Mouse (Mus musculus) urinary bladder, postnatal 0 days (tissue): ENCODE data around the gene H2-Eb2. TPM values are rescaled to one million over a fixed set of nuclear protein-coding genes. Genes with fewer than 3 reads are reported as not detected.

Experiments
- polyA plus RNA-seq: library from polyadenylated mRNA; unstranded; fragments of >200 nt; fragmentation: Nextera tagmentation; extraction: Ambion mirVana; gene quantifications from 2 replicates; pipeline ENCODE4 v1.2.1, GENCODE M21; 2015

The H2-Eb2 gene
- polyA plus RNA-seq = not detected in 2 replicates

DNA sequence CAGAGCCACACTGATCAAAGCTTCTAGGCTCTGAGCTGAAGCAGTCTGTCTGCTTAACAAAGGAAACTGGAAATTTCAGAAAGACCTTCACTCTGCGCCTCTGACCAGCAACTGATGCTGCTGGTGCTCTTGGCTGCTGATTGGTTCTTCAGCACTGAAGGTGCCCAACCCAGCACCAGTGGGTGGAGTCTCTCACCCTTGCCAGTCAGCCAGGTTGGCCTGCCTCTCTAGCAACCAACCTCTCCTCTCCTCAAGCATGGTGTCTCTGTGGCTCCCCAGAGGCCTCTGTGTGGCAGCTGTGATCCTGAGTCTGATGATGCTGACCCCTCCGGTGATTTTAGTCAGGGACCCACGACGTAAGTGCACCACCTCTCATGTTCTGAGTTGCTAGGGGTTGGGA, at the start of gene H2-Eb2:
Gene H2-Eb2 (plus strand): TSS at position 230 of the 400 bp plus-strand sequence.

DNA sequence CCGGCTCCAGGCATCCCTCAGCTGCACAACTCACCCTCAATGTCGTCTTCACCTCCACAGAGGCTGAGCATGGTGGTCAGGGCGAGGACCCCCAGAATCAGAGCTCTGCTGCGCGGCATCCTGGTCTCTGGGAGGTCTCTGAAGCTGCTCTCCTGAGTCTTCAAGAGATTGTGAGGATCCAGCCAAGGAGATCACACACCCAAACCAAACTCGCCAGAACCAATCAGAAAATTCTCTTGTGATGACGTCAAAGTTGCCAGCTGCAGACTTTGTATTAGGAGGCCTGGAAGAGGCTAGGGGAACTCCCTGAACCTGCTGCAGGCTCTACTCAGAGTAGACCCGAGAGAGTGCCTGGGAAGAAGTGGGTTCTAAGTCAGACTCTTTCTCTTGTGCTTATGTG, 37.8 kb upstream of the H2-Eb2 start, which contains the start of gene H2-Aa:
Gene H2-Aa (minus strand): TSS at position 176 of the 400 bp plus-strand sequence.

DNA sequence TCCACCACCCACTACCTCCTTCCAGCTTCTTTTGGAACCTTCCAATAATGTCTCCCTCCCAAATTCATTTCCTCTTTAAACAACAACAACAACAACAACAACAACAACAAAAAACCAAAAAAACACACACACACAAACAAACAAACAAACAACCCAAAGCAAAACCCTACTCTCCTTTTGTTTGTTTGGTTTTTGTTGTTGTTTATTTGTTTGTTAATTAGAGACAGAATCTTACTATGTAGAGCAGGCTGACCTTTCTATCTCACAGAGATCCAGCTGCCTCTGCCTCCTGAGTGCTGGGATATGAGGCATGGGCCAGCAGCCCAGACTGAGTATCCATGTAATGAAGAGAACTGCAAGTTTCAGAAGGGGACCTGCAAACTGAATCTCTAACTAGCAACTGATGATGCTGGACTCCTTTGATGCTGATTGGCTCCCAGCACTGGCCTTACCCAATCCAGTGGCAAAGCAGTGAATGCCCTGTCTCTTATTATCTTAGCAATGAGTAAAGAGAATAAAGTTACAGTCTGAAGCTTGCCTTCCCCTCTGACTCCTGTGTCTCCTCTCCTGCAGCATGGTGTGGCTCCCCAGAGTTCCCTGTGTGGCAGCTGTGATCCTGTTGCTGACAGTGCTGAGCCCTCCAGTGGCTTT, 20.0 kb upstream of the H2-Eb2 start, which contains the start of gene H2-Eb1:
Gene H2-Eb1 (plus strand): TSS at position 488 of the 651 bp plus-strand sequence.

DNA sequence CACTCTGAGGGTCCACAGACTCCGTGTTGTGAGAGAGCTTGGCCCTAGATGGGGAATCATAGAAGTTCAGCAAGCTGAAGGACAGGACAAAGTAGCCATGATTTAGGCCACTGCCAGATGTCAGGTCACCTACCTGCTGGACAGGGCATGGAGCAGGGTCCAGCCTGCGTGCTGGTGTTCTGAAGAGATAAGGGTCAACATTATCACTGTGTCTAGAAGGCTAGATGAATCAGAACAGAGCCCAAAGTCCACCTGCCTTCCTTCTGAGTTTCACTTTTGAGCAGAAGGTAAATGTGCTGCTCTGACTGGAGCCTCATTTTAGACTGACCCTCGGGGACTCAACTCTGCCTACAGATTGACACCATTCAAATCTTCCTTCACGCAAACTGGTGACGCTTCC, 29.1 kb downstream of the H2-Eb2 start, which contains the start of gene Btnl2:
Gene Btnl2 (plus strand): TSS at position 284 of the 400 bp plus-strand sequence.

DNA sequence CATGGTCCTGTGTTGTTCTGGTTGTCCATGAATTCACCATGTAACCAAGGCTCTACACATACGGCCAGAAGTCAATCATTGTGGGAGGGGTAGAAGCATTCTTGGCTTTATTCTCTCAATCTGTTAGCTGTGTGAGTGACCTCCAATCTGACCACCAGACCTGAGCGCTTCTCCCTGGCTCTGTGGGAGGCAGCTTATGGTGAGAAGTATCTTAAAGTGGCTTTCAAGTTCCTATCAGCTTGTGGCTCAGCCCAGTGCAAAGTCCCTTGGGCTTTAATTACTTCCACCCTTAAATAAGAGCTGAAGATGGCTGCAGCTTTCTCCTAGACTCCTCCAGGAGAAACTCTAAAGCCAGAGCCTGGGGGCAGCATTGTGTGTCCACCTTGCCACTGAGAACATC, 51.4 kb downstream of the H2-Eb2 start, which contains the start of gene Btnl1:
Gene Btnl1 (plus strand): TSS at position 286 of the 400 bp plus-strand sequence.

Other genes with a start within 250 kb of the H2-Eb2 start
- gene H2-Oa, start 233.3 kb upstream of the H2-Eb2 start, polyA plus RNA-seq = 0.24 TPM in 1 of 2 replicates, not detected in the other
- 5.8 and 8.1 TPM in 2 replicates for gene H2-DMa, start 206.1 kb upstream of the H2-Eb2 start, polyA plus RNA-seq
- gene Brd2, start 203.0 kb upstream of the H2-Eb2 start, polyA plus RNA-seq = 53.0 and 53.2 TPM in 2 replicates
- 0.13 TPM in 1 of 2 replicates, not detected in the other for gene H2-DMb2, start 182.4 kb upstream of the H2-Eb2 start, polyA plus RNA-seq
- gene H2-DMb1, start 172.6 kb upstream of the H2-Eb2 start, polyA plus RNA-seq = 1.5 and 2.6 TPM in 2 replicates
- 20.0 and 21.3 TPM in 2 replicates for gene Tap1, start 138.1 kb upstream of the H2-Eb2 start, polyA plus RNA-seq
- gene Psmb9, start 137.9 kb upstream of the H2-Eb2 start, polyA plus RNA-seq = 8.6 and 8.7 TPM in 2 replicates
- gene Psmb8, start 127.9 kb upstream of the H2-Eb2 start, polyA plus RNA-seq = 24.2 and 30.5 TPM in 2 replicates
- gene Tap2, start 122.1 kb upstream of the H2-Eb2 start, polyA plus RNA-seq = 9.6 and 12.5 TPM in 2 replicates
- 0.14 and 0.29 TPM in 2 replicates for gene H2-Ob, start 86.8 kb upstream of the H2-Eb2 start, polyA plus RNA-seq
- 5.8 and 6.3 TPM in 2 replicates for gene H2-Ab1, start 68.0 kb upstream of the H2-Eb2 start, polyA plus RNA-seq
- 0.88 and 0.93 TPM in 2 replicates for gene H2-Aa, start 37.8 kb upstream of the H2-Eb2 start, polyA plus RNA-seq
- gene H2-Eb1, start 19.8 kb upstream of the H2-Eb2 start, polyA plus RNA-seq = 2.4 and 3.0 TPM in 2 replicates
- gene Btnl2, start 29.2 kb downstream of the H2-Eb2 start, polyA plus RNA-seq = not detected in 2 replicates
- not detected in 2 replicates for gene Btnl1, start 51.5 kb downstream of the H2-Eb2 start, polyA plus RNA-seq
- 0.42 and 0.47 TPM in 2 replicates for gene BC051142, start 73.2 kb downstream of the H2-Eb2 start, polyA plus RNA-seq
- gene Btnl4, start 151.7 kb downstream of the H2-Eb2 start, polyA plus RNA-seq = not detected in 2 replicates
- not detected in 2 replicates for gene Btnl6, start 191.7 kb downstream of the H2-Eb2 start, polyA plus RNA-seq
- gene Notch4, start 238.6 kb downstream of the H2-Eb2 start, polyA plus RNA-seq = 3.1 and 3.6 TPM in 2 replicates